Mouse (Mus musculus): ENCODE data around the gene Gm20834.
"Not testable (repeated sequence)": the region's sequence is repeated elsewhere in the genome, so short reads cannot be mapped to it uniquely, and the experiment has no call there.

The Gm20834 gene

GRCm38 (mm10) chrY:10324489-10324888, at the start of gene Gm20834:
Gene Gm20834 (minus strand): TSS chrY:10324589.
- not testable (repeated sequence) for DNase-seq (ENCODE audit: low spot score)
